Mouse (Mus musculus) liver, adult (tissue): Measurements from ENCODE around the gene Slc43a2.

Source experiments
- GATA4 ChIP-seq: IDR thresholded peaks from 2 replicates; pipeline ENCODE4 v1.6.1; 2014; ENCODE audit warnings: mild to moderate bottlenecking, low read length; ENCODE audit not compliant: insufficient replicate concordance

Gene Slc43a2

DNA sequence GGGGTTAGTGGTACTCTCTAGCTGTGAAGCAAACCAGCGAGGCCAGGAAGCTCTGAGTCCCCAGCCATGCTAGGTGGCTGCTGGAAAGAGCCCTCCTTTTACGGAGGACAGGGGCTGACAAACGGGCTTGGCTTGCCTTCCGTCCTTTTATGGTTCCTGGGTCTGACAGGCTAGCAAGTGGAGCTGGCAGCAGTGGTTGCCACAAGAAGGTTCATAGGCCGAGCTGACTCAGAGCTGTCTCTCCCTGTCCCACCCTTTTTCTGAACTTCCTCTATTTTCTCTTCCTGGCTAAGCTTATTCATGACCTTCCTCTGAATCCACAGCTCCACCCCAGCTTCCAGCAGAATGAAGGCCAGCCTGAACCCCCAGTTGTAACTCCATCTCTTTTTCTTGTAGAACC lies 61.1 kb downstream of the Slc43a2 start:
- no peak for TF ChIP-seq GATA4

DNA sequence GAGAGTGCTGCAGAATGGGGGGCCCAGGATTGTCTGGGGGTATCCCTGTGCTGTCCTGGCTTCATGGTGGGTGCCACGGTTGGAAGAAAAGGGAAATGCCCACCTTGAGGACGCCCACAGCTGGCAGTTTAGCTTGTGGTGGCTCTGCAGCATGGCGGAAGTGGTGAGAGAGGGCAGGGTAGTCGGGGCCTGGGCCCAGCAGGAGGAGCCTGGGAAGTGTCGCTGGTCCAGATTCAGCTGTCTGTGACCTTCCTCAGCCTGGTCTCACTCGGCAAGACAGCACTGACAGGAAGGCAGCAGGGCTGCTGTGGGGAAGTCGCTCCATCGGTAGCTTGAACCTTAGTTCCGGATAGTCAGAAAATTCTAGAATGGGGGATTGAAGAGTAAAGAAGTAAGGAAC lies 62.9 kb downstream of the Slc43a2 start:
- no peak; the same call in 1 of the 2 replicates for TF ChIP-seq GATA4

DNA sequence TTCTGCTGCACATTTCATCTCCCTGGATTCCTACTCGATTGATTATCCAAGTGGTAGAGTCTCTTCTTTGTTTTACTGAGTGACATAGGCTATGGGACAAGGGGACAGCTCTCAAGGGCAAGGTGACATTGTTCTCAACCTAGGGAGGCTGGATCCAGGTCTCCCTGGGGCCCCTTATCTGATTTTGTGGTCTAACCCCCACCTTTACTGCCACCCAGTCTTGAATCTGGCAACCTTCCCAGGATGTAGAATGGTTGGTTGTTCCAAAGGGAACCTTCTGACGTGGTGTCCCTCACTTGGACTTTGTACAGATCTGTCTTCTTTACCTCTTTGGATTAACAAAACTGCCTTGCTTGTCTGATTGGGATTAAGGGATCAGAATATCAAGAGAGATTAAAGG lies 63.9 kb downstream of the Slc43a2 start:
- no peak for TF ChIP-seq GATA4

- no peak for TF ChIP-seq GATA4
Measured at GRCm38 (mm10) chr11:75595816-75596215, 64.3 kb downstream of the Slc43a2 start.

DNA sequence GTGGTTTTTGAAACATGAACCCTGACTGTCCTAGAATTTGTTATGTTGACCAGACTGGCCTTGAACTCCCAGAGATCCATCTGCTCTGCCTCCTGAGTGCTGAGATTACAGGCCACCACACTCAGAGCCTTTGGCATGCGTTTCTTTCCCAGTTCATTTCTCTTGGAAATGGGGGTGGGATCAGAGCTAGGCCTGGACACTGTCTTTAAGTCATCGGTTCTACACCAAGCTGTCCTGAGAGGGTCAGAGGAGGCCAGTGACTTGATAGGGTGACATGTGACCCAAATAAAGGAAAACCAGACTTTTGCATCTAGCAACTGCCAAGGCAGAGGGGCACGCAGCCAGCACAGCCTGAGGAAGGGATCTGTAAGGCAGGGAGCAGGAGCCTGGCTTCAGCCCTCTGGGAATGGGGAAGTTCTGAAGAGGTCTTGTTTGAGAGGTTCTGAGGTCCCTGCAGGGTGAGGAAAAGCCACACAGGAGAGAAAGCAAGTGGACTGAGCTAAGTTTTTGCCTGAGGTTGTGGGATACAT lies 65.3 kb downstream of the Slc43a2 start:
- peak; percentile 28; the same call in 1 of the 2 replicates for TF ChIP-seq GATA4

DNA sequence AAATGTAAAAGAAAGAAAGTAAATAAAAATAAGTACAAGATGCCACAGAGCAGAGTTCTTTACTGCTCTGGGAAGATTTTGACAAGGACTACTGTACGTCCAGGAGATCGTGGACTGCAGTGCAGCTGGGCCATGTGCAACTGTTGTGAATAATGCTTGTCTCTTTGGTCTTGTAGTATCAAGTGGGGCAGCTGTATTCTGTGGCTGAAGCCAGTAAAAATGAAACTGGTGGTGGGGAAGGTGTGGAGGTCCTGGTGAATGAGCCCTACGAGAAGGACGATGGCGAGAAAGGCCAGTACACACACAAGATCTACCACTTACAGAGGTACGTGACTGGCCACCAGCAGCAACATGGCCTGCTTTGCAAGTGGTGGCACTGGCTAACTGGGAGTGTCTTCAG lies 66.5 kb downstream of the Slc43a2 start:
- no peak for TF ChIP-seq GATA4

GRCm38 (mm10) chr11:75604826-75605225 lies 73.3 kb downstream of the Slc43a2 start:
- no peak for TF ChIP-seq GATA4

DNA sequence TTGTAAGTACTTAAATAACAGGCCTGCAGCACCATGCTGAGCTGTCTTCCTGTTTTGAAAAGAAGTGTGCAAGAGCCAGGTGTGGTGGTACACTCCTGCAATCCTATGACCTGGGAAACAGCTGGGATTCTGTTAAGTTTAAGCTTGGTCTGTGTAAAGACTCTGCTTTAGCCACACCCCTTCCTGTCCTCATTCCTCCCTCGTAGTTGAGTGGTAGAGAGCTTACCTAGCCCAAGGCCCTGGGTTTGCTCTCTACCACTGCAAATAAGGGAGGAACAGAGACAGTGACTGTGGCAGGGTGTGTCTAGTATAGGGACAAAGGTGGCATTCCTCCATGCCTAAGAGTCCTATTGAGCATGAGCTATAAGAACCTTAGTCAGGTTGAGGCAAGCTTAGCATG lies 73.8 kb downstream of the Slc43a2 start:
- TF ChIP-seq GATA4: no peak

- no peak for TF ChIP-seq GATA4
Measured at GRCm38 (mm10) chr11:75608776-75609175, 77.3 kb downstream of the Slc43a2 start.

DNA sequence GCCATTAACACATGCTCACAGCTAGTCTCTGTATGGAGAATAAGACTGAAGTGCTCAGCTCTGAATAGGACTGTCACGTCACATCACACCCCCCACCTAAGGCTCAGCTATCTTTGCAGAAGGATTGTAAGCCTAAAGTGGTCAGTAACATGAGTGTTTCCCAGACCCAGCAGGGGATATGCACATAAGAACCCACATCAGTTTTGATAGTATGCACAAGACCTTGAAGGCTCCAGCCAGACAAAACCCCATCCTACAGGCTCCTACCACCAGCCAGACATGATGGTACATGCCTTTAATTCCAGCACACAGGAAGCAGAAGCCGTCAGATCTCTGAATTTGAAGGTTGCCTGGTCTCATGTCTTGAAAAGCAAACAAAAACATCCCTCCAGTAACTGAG lies 78.5 kb downstream of the Slc43a2 start:
- TF ChIP-seq GATA4: no peak

DNA sequence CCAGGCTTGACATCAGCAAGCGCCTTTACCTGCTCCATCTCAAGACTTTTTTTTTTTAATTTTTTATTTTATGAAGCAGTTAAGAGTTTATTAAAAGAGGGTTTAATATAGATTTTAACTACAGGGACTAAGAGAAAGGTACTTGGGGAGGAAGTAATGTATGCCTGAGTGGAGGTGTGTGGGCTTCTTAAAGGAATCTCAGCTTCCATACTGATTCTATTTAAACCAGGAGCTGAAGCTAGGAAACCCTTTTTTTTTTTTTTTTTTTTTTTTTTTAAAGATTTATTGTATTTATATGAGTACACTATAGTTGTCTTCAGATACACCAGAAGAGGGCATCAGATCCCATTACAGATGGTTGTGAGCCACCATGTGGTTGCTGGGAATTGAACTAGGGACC lies 83.3 kb downstream of the Slc43a2 start:
- no peak for TF ChIP-seq GATA4

DNA sequence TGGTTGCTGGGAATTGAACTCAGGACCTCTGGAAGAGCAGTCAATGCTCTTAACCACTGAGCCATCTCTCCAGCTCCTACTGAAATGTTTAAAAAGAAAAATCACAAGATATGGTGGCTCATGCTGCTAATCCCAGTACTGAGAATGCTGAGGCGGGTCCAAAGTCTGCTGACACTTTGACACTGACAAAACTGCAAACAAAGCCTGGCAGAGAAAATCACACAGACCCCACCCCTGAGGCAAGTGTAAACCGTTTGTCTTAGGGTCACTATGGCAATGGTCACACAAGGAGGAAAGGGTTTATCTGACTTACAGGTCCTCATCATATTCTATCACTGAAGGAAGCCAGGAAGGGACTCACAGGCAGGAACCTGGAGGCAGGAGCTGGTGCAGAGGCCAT lies 84.1 kb downstream of the Slc43a2 start:
- TF ChIP-seq GATA4: no peak

DNA sequence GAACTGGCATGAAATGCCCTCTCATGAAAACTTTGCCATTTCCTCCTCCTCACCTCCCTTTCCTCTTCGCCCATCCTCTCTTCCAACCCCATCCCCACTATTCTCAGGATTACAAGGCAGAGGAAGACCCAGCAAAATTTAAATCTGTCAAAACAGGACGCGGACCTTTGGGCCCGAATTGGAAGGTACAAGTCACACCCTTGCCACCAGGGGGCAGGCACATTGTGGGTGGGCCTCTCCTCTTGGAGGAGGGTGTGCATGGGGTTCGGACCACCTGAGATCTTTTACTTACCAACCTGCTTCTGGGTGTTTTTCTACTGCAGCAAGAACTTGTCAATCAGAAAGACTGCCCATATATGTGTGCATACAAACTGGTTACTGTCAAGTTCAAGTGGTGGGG lies 87.6 kb downstream of the Slc43a2 start:
- TF ChIP-seq GATA4: no peak

GRCm38 (mm10) chr11:75620136-75620780 lies 88.8 kb downstream of the Slc43a2 start:
- no peak for TF ChIP-seq GATA4

DNA sequence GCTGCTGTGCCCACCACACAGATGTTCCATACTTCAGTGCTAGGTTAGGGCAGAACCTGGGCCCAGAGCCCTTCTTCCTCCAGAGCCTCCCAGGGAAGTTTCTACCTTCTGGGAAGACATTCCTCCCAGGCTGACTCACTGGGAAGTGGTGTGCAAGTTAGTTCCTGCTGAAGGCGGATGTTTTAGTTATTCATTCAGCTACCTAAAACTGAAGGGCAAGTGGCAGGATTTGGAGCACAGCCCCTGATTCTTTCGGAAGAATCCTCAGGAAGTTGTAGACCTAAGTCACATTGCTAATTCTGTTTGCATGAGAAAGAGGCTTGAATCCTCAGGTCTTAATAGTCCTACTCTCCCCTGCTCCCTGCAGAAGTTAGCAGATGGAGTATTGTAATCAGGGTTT lies 89.9 kb downstream of the Slc43a2 start:
- no peak for TF ChIP-seq GATA4

DNA sequence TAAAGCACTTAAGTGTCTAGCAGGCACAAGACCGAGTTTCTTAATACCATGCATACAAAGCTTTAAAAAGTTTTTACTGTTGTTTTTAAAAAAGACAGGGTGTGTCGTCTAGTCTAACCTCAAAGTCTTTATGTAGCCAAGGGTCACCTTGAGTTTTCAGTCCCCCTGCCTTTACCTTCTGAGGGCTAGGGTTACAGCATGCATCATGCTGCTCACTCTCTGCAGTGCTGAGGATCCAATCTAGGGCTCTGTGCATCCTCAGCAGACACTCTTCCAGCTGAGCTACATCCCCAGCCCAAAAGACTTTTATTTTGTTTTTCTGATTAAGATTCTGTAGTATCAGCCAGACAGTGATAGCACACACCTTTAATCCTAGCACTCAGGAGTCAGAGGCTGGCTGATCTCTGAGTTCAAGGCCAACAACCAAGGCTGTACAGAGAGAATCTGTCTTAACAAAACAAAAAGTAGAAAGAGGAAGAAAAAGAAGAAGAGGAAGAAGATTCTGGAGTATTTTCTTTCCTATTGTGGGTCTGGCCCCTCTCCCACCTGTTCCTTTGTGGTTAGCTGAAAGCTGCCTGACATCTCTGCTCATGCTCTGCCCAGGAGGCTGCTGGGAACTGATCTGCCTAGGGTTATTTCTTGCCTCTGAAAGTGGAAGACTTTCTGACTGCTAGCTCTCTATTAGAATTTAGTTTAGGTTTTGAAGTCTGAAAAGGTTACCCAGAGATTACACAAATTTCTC lies 91.3 kb downstream of the Slc43a2 start:
- no peak for TF ChIP-seq GATA4
